Mouse (Mus musculus): ENCODE measurements at regions not wholly inside any gene's neighbourhood (a gene's known extent, or its start where the extent isn't known, plus 50 kb on each side); places are given as distances from the start of the nearest gene placed in this dataset.

DNA sequence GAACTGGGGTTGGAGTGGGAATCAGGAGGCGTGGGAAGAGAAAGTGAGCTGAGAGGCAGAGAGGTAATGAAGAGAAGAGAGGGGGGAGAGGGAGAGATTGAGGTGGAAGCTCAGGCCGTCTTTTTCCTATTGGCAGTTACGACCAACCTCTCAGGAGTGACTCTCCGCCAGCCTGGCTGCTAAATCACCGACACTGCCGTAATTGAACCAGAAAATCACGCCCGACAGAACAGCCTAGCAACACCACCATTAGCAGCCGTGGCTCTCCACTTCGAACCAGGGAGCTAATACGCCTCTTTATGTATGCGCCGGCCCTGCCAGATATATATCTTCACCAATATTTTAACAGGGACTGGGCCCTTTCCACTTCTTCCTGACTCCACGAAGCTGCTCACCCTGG, 173.5 kb upstream of the Prok2 start:
- no peak for DNase-seq (ENCODE audit: extremely low spot score)

DNA sequence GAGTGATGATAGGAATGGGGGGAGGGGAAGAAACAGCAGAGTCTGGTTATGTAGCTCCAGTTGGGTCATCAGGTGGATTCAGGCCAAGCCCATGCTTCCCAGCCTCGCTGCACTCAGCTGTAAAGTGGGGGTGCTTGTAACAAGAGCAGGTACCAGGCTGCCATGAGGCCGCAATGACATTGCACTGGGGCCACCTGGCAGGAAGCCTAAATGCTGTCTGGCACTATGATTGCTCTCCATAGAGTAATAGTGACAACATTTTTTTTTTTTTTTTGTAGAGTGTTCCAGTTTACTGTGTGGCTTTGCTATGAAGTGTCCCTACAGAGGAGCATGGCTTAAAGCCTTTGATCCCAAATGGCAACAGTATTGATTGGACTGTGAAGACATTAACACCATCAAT, 171.9 kb upstream of the Prok2 start:
- no peak for DNase-seq (ENCODE audit: extremely low spot score)

DNA sequence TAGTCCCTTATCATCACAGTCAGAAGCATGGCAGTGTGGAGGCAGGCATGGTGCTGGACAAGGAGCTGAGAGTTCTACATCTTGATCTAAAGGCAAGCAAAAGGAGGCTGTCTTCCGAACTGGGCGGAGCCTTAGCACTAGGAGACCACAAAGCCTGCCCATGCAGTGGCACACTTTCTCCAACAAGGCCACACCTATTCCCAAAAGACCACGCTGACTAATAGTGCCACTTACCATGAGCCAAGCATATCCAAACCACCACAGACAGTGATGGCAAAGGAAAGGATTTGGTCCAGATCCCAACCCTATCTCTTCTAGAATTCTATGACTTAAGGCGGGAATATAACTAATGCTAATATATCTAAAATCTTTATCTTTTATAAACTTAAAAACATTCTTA, 169.4 kb upstream of the Prok2 start:
- no peak for DNase-seq (ENCODE audit: extremely low spot score)

DNA sequence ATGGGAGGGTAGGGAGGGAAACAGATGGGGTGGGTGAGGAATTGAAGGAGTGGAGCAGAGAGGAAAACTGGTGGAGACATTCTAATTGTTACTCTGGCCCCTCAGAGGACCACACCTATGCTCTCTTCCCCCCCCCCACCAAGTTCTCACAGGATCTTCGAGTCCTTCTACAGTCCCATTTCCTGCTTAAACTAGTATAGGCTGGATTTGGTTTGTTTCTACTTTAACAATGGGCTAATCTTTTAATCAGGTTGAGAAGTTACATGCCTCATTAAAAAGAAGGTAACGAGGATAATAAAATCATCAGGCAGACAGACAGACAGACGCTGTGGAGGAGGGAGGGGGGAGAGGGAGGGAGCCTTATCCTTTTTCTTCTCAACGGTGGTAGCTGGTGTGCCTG, 167.7 kb upstream of the Prok2 start:
- no peak for DNase-seq (ENCODE audit: extremely low spot score)

DNA sequence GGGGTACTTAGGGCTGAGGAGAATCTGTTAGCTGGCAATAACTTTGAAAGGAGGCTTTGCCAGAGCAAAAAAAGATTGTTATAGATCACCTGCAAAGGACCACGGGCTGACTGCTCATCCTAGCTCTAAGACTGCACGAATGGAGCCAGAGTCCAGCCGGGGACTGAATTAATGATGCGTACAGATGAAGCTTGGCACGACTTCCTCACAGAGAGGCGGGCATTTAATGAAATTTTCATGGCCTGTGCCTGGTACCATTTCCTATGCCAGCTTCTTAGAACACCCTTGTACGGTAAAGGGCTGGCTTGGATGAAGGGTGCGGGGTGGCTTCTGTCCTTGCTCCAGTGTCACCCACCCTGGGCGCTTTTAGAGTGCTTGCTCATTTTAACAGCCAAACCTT, 166.0 kb upstream of the Prok2 start:
- DNase-seq (ENCODE audit: extremely low spot score) = no peak

DNA sequence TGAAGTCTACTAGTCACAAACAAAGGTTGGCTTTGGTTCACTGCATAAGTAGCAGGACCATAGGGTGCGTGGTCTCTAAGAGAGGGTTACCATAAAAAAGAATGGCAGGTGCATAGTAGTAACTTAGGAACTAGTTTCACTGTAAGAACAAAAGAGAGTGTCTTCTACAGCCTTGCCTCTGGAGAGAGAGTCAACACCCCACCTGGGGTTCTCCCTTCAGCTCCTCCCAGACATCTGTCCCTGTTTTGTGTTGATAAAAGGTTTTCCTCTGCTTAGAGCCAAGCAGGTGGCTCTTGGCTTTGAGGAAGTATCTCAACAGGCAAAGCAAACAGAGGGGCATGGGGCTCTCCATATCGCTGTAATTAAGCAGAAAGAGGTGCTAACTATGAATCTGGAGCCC, 165.6 kb upstream of the Prok2 start:
- DNase-seq (ENCODE audit: extremely low spot score) = no peak

DNA sequence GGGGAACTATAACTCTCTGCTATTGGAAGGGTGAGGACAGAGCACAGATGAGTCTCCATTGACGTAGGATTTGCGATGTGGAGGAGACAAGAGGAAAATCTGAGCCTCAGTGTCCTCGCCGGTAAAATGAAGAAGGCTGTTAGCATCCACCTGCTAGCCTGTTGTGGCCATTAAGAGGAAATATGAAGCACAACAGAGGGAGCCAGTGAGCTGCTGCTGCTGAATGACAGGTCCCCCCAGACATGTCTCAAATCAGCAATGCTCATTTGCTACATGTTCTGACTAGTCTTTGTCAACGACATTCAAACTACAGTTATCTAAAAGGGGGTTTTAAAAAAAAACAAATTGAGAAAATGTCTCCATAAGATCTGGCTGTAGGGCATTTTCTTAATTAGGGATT, 164.6 kb upstream of the Prok2 start:
- no peak for DNase-seq (ENCODE audit: extremely low spot score)

DNA sequence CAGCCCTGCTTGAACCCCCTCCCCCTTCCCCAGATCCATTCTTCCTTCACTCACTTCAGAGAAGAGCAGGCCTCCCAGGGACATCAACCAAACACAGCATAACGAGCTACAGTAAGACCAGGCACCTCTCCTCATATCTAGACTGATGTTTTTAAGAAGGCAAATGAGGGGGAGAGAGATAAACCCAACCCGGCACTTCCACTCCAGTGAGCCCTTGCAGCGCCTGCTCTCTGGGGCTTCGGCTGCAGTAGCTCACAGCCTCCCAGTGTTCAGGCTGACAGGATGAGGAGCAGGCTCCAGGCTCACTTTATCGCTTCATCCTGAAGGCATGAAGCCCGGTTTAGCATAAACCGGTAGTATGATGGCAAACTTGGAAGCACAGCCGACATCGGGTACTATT, 162.9 kb upstream of the Prok2 start:
- no peak for DNase-seq (ENCODE audit: extremely low spot score)

DNA sequence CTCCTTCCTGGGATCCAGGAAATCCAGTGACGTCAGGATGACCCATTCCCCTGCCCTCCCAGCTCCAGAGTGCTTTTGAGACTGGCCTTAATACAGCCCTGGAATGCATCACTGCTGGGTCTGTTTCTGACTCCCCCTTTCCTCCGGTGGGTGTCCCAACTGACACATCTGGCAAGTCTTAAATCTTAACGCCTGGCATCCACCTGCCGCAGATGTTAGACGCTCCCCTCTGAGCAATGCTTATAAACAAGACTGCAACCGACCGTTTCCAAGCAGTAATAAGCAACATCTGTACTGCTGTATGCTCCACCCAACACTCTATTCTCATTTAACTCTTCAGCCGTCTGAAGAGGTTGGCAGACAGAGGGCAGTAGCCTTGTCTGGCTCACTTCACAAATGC, 161.7 kb upstream of the Prok2 start:
- no peak for DNase-seq (ENCODE audit: extremely low spot score)

DNA sequence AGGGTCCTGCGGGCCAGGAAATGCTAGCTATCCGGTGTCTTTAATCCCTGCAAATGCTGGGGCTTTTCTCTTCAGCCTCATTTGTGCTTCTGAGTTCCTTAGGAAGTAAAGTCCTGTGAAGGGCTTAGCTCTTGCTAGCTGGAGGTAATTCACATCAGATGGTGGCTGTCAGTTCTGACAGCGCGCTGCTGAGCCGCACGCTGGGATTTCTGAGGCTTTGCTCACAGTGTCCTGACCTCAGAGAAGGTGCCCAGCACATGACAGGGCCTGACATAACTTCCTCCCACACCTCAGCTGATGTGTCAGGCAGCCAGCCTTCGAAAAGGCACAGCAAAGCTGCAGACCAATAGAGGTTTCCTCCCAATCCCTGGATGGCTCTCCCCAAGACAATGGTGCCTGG, 158.6 kb upstream of the Prok2 start:
- no peak for DNase-seq (ENCODE audit: extremely low spot score)

DNA sequence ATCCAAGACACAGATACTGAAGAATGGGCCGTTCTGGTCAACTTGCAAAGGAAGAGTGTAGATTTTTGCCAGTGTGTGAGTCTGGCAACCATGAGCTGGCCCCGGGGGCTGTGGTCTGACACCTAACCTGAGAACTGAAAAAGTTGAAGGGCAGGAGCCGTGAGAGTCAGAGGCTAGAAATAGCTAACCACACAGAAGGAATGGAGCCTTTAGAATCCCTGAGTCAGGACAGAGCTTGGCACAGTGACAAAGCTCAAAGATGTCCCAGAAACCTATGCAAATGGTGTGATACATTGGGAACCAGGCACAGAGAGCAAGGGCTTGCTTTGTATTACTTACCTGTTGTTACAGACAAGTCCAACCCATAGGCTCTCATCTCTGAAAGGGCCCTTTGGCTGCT, 157.9 kb upstream of the Prok2 start:
- DNase-seq (ENCODE audit: extremely low spot score) = no peak

DNA sequence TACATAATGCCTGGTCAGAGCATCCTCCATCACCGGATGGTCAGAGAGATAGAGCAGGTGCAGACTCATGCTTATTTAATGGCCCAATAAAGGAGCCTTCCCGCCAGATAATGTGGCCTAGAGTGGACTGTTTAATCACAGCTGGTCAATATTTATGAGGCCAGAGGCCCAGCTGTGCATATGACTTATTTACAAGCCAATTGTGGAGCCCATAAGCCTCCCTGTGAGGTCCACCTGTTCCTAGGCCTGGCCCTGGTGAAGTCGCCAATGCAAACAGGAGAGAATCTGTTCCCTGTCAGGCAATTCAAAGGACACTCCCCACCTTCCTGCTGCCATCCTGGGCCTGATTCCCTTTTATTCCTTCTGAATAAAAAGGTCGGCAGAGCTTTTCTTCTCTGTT, 155.4 kb upstream of the Prok2 start:
- no peak for DNase-seq (ENCODE audit: extremely low spot score)

DNA sequence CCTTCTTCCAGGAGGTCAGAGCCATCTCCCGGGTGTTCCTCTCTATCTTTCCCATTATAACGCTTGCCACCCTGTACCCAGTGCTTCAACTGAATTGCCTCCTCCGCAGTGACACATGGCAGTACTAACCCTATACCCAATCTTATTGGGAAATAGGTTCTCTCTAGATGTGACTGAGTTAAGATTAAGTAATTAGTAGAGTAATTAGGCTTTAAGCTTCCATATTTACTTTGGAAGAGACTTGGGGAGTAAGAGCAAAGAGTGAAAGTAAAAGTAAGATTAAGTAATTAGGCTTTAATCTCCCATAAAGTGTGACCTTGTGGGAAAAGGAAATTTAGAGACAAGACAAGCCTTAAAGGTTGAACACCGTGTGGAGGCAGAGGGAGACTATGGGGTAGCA, 148.7 kb upstream of the Prok2 start:
- DNase-seq (ENCODE audit: extremely low spot score) = no peak

DNA sequence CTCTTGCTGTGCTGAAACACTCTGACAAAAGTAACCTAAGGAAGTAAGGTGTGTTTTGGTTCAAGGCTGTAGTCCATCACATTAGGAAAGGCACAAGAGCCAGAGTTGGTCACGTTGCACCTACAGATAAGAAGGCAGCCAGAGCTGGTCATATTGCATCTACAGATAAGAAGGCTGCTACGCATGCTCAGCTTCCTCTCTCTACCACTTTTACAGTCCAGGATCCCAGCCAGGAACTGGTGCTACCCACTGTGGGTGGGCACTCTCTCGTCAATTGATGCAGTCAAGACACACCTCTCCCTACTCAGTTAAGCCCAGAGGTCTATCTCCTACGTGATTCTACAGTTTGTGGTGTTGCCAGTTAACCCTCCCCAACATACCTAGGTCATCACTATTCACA, 147.8 kb upstream of the Prok2 start:
- no peak for DNase-seq (ENCODE audit: extremely low spot score)

DNA sequence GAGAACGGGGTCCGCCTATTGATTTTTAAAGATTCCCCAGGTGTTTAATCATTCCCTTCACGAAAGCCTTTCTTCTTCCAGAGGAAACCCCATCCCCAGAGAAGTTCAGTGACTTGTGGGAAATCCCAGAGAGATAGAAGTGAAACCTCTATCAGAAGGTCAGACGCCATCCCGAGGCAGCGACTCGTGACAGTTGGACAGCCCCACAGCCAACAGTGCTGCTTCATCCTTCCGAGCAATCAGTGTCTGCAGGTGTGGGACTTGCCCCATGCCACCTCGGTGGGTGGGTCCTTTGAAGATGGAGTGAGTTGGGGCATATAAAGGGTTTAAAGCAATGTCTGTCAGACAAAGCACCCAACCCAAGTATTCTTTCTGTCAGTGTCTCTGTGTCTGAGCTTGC, 139.9 kb upstream of the Prok2 start:
- DNase-seq (ENCODE audit: extremely low spot score) = no peak

DNA sequence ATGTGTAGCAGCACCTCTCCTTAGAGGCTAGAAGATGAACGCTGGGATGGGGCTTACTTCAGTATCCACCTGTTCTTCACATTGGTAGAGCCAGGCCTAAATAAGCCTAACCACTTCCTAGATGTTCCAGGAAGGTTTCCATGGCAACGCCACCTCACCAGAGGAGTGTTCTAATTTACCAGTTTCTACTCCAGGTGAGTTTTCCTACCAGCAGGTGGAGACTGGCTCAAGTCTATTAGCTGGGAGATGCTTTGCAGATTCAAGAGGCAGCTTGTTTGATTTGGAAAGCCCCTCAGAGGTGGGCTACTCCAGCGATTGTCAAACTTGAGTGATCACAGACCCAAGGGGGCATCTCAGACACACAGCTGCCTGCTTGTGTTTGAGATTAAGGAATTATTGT, 138.8 kb upstream of the Prok2 start:
- no peak for DNase-seq (ENCODE audit: extremely low spot score)

DNA sequence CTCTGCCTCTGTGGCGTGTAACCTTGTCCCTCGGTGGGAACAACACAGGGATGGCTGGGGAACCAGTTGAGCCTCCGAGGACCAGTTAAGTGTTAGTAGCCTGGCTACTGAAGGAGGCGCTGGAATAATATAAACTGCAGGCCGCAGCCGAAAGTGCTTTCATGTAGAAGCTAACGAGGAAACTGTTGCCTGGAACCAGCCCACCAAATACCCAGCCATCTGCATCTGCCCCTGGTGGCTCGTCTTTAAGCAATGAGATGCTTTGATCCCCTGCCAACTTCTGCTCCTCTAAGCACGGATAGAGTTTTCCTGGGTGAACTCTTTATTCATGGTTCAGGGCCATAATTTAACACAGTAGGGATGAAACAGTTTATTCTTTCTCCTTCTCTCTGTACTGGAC, 137.2 kb upstream of the Prok2 start:
- DNase-seq (ENCODE audit: extremely low spot score) = no peak

DNA sequence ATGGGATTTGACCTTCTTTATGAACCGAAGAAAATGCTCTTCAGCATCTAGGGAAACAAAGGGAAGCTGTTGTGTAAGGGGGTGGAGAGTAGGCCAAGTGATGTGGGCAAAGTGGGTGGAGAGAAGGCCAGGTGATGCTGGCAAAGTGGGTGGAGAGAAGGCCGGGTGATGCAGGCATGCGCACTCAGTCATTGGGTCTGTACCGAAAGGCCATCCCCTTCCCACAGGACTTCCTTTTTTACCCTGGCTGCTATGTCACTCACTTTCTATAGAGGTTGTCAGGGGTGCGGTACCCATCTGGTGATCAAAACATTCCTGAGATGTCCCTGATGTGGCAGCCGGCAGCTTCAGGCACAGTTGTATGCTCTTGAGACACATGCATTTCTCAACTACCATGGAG, 131.2 kb upstream of the Prok2 start:
- DNase-seq (ENCODE audit: extremely low spot score) = no peak

DNA sequence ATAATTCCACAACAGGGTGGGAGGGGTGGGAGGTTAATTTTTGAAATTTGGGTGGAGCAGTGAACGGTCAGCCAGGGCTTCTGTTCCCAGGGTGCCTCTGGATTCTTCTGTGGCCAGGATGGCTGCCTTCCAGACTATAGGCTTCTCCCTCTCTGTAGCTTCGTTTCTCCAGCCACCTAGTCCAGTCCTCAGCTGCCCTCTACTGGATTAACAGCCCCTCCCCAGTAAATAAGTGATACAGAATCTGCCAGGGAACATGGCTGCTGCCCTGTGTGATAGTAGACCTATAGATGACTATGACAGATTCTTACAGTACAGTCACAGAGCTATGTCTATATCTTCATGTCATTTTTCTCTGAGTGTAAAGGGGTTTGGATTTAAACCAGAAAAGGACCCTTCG, 127.5 kb upstream of the Prok2 start:
- DNase-seq (ENCODE audit: extremely low spot score) = no peak

DNA sequence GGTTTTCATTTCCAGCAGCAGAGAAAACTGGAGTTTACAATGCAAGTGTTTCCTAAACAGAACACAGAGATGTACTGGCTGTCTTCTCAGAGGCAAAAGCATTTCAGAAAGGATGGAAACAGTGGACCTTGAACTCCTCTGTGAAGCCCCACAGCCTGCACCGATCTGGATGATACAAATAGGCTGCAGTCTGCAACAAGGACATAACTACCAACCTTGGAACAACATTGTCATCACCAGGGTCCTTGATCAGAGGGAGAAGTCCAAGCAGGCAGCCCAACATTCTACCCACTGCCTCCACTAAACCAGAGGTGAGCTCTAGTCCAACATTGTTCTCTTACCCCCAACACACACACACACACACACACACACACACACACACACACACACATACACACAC, 124.5 kb upstream of the Prok2 start:
- no peak for DNase-seq (ENCODE audit: extremely low spot score)

DNA sequence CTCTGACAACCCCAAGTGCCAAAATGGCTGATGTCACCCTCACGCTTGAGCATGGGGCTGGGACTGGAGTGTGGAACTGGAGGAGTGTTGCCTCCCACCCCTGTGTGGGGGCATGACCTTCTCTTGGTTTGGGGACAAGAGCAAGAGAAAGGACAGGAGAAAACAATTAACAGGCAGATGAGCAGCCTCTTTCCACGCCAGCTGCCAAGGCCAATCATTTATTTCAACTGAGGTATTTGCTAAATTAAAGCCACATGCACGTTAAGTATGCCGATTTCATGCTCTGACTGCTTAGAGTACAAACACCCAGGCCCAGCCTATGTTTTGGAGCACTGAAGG, 119.3 kb upstream of the Prok2 start:
- peak; percentile 49 for DNase-seq (ENCODE audit: extremely low spot score)

DNA sequence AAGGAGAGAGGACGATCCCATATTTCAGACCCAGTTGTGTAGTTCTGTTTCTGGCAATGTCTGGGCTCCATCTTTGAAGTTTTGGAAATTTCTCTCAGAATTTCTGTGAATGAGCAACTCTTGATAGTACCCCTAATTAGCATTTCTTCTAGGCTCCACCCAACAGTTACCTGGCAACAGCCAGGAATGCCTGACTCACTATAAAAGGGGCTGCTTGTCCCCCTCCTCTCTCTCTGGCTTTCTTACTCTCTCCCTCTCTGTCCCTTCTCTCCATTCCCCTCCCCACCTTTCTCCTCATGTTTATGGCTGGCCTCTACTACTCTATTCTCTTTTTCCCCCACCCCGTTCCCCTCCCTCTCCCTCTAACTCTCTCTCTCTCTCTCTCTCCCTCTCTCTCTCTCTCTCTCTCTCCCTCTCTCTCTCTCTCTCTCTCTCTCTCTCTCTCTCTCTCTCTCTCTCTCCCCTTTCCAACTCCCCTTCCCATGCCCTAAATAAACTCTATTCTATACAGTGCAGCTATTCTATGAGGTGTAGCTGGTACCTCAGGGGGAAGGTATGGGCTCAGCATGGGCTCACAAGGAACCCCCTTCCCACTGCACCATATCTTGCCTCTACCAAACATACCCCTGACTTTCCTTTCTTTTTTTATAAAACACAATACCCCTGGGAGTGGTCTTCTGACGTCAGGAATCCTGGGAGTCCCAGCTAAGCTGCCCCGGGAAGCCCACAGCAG, 118.7 kb upstream of the Prok2 start:
- no peak for DNase-seq (ENCODE audit: extremely low spot score)

DNA sequence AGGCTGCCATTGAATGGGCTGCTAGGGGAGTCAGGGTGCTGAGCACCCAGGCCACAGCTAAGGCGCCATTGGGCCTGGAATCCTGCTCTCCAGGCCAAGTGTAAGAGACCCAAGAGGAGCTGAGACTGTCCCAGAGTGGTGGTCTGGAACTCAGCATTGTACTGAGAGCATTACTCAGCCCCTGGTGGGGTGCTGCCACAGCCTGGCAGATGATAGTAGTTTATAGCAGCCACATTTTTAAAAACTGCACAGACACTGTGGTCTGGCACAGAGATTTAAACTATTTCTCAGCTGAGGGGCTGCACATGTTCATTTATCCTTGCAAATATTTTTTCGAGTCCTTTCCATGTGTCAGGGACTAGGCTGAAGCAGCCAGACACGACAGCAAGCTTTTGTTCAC, 117.3 kb upstream of the Prok2 start:
- no peak for DNase-seq (ENCODE audit: extremely low spot score)

DNA sequence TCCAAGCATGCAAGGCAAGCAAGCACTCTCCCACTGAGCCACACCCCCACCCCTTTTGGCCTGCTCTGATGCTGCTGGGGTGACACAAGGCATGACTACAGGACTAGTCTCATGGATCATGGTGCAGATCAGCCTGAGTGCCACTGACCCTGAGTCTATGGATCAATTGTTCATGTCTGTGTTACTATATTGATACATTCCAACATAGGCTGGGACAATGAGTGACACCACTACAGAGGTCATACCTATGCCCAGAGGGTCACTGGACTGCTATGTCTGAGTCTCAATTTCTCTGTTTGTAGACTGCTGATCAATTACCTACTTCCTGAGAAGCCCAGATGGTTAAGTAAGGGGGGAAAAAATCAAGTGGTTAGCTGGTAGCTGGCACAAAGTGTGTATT, 116.5 kb upstream of the Prok2 start:
- no peak for DNase-seq (ENCODE audit: extremely low spot score)

DNA sequence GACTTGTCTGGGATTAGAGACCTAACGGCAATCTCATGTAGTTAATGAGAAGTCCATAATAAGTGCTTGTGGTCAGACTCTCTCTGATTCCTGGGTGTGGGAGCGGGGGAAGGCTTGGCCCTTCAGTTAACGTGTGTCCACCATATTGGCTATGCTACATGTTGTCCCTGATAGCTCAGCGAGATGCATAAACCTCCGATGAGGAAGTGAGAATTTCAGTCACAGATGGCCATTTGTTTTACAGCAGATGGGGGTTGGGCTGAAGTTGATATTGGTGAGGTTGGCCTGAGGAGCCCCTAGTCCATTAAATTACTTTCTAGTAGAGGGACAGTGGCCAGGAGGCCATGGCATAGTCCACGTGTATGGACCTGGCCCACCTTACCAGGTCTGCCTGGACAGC, 114.6 kb upstream of the Prok2 start:
- DNase-seq (ENCODE audit: extremely low spot score) = no peak

All from embryo, embryonic 9.5 days (tissue).